Mouse (Mus musculus) thymus, postnatal 25 days (tissue): ENCODE data around the gene Tbl2.

Experiments used
- DNase-seq: peaks from one replicate; pipeline ENCODE4 v3.0.0; 2022

Tbl2 gene

DNA sequence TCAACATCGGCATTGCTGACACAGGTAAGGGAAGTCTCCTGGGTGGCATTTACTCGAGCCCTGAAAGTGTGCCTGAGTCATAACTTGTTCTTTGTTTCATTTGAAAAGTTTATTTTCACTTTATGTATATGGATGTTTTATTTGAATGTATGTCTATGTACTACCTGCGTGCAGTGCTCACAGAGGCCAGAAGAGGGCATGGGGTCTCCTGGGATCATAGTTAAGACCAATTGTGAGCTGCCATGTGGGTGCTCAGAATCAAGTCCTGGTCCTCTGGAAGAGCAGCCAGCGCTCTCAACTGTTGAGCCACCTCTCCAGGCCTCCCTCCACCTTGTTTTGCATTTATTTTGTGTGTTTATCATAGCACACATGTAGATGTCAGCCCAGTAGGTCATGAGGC is 7.0 kb downstream of the Tbl2 start:
- DNase-seq = no peak

DNA sequence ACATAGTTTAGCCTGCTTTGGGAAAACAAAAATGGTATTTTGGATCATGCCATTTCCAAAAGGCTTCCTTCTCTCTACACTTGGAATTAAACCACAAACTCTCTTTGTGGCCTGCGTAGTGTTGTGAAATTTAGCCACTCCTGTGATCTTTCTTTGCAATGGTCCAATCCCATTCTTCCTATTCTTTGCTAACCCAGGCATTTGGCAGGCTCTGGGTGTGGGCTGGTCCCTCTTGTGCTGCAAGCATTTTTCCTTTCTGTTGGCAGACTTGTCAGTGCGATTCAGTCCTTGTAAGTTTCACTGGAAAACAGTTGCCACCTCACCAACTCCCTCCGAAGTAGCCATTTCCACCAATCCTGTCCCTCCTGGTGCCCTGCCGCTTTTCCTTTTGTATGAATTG is 11.8 kb downstream of the Tbl2 start:
- no peak for DNase-seq

- DNase-seq = no peak
Observed at GRCm38 (mm10) chr5:135161650-135162049, 12.2 kb downstream of the Tbl2 start.

- DNase-seq = no peak
Observed at GRCm38 (mm10) chr5:135162361-135162760, 12.9 kb downstream of the Tbl2 start.

DNA sequence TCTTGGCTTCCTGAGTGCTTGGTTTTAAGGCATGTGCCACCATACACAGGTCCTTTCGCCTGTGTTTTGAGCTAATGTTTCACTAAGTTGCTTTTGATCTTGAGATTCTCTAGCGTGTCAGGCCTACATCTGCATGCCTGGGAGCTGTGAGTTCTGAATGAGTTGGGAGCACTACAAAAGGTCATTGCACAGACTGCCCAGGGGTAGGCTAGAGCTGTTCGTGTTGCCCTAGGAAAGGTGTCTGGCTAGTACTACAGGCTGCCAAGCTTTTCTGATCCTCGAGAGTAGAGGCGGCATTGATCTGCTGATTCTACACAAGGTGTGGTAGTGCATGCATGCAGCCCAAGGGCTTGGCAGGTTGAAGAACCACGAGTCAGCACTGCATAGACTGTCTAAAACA is 13.4 kb downstream of the Tbl2 start:
- no peak for DNase-seq

- no peak for DNase-seq
Observed at GRCm38 (mm10) chr5:135166909-135167308, 17.5 kb downstream of the Tbl2 start.

DNA sequence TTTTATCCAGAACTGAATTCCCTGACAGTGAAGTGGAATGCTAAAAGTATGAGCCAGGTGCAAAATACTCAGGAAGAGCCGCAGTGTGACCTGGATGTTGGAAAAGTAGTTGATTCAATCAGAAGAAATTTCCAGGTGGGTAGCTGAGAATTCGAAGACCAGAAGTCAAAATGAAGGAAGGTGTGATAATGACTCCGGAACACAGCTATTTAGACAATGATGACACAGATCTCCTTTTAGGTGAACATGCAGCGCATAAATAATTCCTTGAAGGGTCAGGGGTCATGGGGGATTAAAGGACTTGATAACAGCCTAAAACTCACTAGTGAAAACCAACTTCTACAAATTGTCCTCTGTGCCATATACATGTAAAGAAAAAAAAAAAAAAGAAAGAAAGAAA is 18.0 kb downstream of the Tbl2 start:
- no peak for DNase-seq

DNA sequence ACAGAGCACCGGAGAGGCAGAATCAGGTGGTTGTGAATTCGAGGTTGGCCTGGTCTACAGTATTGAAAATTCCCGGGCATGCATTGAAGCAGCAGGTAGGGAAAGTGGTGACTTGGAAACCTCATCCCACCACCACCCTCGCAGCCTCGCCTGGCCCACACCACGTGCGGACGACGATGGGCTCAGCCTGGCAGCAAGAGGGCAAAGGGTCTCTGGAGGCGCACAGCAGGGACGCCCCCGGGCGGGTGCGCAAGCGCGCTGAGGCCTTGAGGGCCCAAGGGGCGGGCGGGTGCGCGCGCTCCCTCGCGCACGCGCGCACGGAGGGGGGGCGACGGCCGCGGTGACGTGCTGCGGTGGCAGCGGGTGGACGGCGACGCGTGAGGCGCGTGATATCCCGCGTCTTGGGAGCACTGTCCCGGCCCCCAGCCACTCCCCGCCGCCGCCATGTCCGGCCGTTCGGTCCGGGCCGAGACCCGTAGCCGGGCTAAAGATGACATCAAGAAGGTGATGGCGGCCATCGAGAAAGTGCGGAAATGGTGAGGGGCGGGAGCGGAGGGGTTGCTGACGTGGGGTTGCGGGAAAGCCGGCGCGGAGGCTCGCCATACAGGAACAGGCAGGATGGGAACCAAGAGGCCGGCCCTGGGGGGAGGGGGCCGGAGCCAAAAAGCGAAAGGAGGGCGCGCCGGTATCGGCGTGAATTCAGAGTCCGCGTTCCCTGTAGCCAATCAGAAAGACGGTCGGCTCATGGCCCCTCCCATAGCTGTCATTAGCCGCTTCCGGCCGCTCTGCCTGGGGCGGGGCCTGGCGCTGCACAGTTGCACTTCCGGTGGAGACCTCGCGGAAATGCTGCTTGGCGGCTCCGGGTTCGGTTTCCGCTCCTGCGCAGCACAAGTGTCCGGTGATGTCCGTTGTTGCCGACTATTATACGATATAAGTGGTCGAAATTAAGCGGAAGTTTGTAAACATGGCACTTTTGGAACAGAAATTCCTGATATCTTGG is 18.9 kb downstream of the Tbl2 start, which contains the start of gene Bcl7b:
Gene Bcl7b, plus strand, starts transcription at position 221 of the 1,000 bp plus-strand sequence.
- peak; percentile 96 for DNase-seq

GRCm38 (mm10) chr5:135169479-135169878 is 20.0 kb downstream of the Tbl2 start:
- DNase-seq = no peak

DNA sequence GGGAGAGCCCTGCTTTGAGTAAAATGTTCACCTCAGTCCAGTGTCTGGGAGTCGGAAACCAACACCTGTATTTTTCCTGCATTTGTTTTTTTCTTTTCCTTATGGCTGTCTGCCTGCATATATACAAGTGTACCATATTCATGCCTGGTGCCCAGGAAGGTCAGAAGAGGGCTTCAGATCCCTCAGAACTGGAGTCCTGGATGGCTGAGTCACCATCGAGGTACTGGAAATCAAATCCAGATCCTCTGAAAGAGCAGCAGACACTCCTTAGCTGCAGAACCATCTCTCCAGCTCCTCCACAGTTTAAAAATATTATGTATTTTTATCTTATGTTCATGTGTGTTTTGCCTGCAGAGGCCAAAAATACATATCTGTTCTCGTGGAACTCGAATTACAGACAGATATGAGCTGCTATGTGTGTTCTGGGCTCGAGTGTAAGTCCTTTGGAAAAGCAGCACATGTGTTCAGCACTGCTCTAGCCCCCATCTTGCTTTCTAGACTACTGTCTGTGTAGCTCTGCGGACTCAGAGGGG is 22.3 kb downstream of the Tbl2 start:
- no peak for DNase-seq

- DNase-seq = no peak
Observed at GRCm38 (mm10) chr5:135172986-135173385, 23.5 kb downstream of the Tbl2 start.

DNA sequence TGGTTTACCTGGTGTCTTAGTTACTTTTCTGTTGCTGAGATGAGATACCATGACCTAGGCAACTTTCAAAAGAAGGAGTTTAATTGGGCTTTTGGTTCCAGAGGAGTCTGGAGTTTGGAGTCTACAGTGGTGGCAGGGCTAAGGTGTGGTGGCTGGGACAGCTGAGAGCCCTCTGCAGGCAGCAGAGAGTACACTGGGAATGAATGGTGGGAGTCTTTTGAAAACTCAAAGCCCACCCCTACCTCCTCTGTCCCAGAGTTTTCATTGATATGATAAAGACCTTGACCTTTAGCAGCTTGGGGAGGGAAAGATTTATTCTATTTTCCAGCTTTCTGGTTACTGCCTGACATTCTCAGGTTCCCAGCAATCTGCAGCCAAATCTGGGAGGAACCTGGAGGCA is 25.6 kb downstream of the Tbl2 start:
- DNase-seq = no peak

- DNase-seq = no peak
Observed at GRCm38 (mm10) chr5:135178523-135178922, 29.1 kb downstream of the Tbl2 start.

DNA sequence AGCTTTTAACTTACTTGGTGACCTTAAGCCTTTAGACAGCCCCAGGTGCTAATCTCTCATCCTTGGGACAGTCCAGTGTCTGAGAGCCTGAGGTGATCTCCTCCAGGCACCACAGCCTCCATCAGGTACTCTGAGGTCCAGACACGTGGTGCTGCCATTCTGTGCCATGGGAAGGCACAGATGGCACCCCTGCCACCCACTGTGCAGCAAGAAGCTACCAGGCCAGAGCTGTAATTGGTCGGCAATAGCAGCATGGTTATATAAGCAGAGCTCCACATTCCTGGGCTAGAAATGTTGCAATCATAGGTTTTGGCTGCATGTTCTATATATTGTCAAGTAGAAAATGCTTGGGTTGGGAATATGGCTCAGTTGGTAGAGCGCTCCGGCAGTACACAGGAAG is 29.5 kb downstream of the Tbl2 start:
- no peak for DNase-seq

- no peak for DNase-seq
Observed at GRCm38 (mm10) chr5:135179616-135180015, 30.2 kb downstream of the Tbl2 start.

DNA sequence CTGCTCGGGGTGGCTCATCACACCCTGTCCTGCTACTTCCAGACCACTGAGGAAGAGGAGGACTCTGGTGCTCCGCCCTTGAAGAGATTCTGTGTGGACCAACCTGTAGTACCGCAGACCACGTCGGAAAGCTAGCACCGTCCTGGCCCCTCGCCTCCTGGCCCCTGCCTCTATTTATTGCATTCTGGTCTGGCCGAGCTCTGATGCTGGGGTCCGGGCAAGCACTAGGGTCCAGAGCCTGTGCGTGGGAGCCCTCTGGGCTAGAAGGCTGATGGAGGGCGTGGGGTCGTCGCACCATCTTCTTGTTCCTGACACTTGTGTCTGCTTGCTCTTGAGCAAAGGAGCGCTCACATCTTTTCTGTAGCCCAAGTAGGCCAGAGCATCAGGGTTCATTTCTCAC is 31.3 kb downstream of the Tbl2 start:
- no peak for DNase-seq

DNA sequence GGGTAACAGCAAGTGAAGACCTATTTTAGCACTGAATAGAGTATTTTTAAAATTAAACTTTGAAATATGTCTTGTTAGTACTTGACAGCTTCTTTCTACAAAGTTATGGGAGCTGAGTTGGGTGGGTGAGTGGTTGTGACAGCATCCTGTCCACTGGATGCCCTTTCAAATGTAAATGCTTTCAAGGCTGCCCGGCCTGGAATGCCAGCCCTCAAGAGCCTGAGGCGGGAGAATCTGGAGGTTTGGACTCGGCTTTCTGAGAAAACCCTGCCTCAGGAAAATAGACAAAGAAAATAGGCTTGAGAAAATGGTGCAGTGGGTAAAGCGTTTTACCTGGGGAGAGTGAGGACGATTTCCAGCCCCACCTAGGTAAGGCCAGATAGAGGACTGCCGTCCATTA is 32.3 kb downstream of the Tbl2 start:
- DNase-seq = no peak

DNA sequence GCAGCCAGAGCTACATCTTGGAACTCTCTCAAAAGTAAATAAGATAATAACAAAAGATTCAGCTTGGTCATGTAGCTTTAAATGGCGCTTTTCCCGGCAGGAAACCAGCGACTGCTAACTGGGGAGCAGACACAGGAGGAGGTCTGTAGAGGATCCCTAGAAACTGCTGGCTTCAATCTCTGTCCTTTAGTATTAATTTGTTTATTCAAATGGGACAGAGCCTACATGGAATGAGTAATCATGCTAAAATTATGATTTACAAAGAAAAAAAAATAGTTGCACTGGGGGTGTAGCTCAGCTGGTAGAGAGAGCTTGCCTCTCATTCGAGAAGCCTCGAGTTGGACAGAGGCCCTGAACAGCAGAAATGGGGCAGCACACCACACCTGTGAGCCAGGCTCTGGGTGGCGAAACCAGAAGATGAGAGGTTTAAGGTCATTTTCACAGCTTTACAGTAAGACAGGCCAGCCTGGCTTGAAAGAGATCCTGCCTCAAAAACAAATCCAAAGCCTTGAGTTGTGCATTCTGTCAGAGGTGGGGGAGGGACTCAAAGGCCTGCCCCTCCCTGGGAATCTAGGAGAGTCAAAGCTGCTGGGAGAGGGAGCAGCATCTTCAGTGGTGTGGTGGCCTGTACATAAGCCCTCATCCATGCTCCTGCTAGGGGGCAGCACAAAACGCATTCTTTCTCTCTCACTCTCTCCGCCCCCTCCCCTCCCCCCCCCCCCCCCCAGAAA is 33.8 kb downstream of the Tbl2 start:
- DNase-seq = no peak

GRCm38 (mm10) chr5:135185016-135185415 is 35.6 kb downstream of the Tbl2 start:
- DNase-seq = no peak

- DNase-seq = peak; percentile 35
Observed at GRCm38 (mm10) chr5:135185596-135185995, 36.1 kb downstream of the Tbl2 start.

GRCm38 (mm10) chr5:135186231-135186620 is 36.8 kb downstream of the Tbl2 start:
- no peak for DNase-seq

GRCm38 (mm10) chr5:135186621-135187348 is 37.3 kb downstream of the Tbl2 start, which contains the start of gene Baz1b:
Gene Baz1b (plus strand): TSS chr5:135187264.
- peak; percentile 97 for DNase-seq
